Mouse (Mus musculus) liver, embryonic 14.5 days (tissue): ENCODE measurements around the gene Vtn. TPM values are rescaled to one million over a fixed set of nuclear protein-coding genes. Genes with fewer than 3 reads are reported as not detected.

Experiments used
- ATAC-seq: fragments of 200-750 bp; cut with Nextera tagmentation; 2 replicates; pipeline ENCODE4 v1.8.0; 2017; ENCODE audit warnings: moderate number of reproducible peaks, mild to moderate bottlenecking, moderate library complexity; ENCODE audit not compliant: insufficient read depth
- DNase-seq, 3 experiments: peaks; one replicate each; pipeline ENCODE4 v3.0.0-alpha.2; 2012 to 2013; ENCODE audit warnings: low read depth in 3 of 3, low spot score in 3 of 3
- H3K27ac ChIP-seq: fragments of 300-500 bp; sonication (generic); 2 replicates; pipeline ENCODE4 v1.5.1; 2014; ENCODE audit warnings: moderate library complexity, mild to moderate bottlenecking, control low read depth, inconsistent platforms
- H3K27me3 ChIP-seq: fragments of 300-500 bp; sonication (generic); 2 replicates; pipeline ENCODE4 v1.6.1; 2014; ENCODE audit warnings: mild to moderate bottlenecking, low read length, moderate library complexity; ENCODE audit not compliant: control insufficient read depth, insufficient read depth
- H3K36me3 ChIP-seq: fragments of 300-500 bp; sonication (generic); replicated peaks from 2 replicates; pipeline ENCODE4 v1.6.1; 2014; ENCODE audit warnings: low read depth; ENCODE audit not compliant: control insufficient read depth, insufficient read depth
- H3K4me1 ChIP-seq, 2 experiments: fragments of 200-500 bp in 1 of 2; fragments of 300-500 bp in 1 of 2; sonication (generic) in 1 of 2; replicated peaks; 2 replicates each; pipeline ENCODE4 v1.6.1; 2012 to 2014; ENCODE audit warnings: antibody characterized with exemption in 1 of 2, inconsistent platforms in 1 of 2, low read length in 1 of 2; ENCODE audit not compliant: control insufficient read depth in 2 of 2, insufficient read depth in 2 of 2
- H3K4me2 ChIP-seq: fragments of 300-500 bp; sonication (generic); 2 replicates; pipeline ENCODE4 v1.6.1; 2014; ENCODE audit warnings: low read depth, mild to moderate bottlenecking, control low read depth, moderate library complexity
- H3K4me3 ChIP-seq, 2 experiments: fragments of 200-500 bp in 1 of 2; fragments of 300-500 bp in 1 of 2; sonication (generic) in 1 of 2; 2 replicates each; pipeline ENCODE4 v1.5.1; 2012 to 2014; ENCODE audit warnings: low read depth in 2 of 2, low read length in 2 of 2, mild to moderate bottlenecking in 2 of 2, control low read depth in 1 of 2, inconsistent platforms in 1 of 2, moderate library complexity in 1 of 2; ENCODE audit not compliant: insufficient read depth in 1 of 2
- H3K9ac ChIP-seq: fragments of 300-500 bp; sonication (generic); replicated peaks from 2 replicates; pipeline ENCODE4 v1.6.1; 2014; ENCODE audit warnings: mild to moderate bottlenecking, control low read depth, moderate library complexity
- H3K9me3 ChIP-seq: fragments of 300-500 bp; sonication (generic); 2 replicates; pipeline ENCODE4 v1.6.1; 2016; ENCODE audit warnings: low read length, mixed read lengths; ENCODE audit not compliant: control insufficient read depth
- CTCF ChIP-seq: IDR thresholded peaks from 2 replicates; pipeline ENCODE4 v1.5.1; 2016; ENCODE audit warnings: antibody characterized with exemption, low read depth, control low read depth
- EP300 ChIP-seq: IDR thresholded peaks from 2 replicates; pipeline ENCODE4 v1.6.1; 2016; ENCODE audit warnings: antibody characterized with exemption, low read depth
- WGBS: fragments of 180-500 bp; shearing (Covaris S2); extraction: QIAGEN DNeasy Blood & Tissue Kit; methylation state at CpG from one replicate; pipeline ENCODE4 v1.1.7; 2014; ENCODE audit not compliant: insufficient replicate concordance; 5-methylcytosine and 5-hydroxymethylcytosine counted together
- polyA plus RNA-seq, 2 experiments: library from polyadenylated mRNA; depleted of rRNA in 1 of 2; stranded (reverse) in 1 of 2; unstranded in 1 of 2; fragments of >200 nt; fragmentation: Nextera tagmentation in 1 of 2; extraction: Ambion mirVana in 1 of 2; gene quantifications; 2 replicates each; pipeline versions ENCODE4 v1.2.1 to v1.2.3; 2012 to 2014

Vtn gene
- polyA plus RNA-seq, 2 experiments, result 353 to 403 TPM

DNA sequence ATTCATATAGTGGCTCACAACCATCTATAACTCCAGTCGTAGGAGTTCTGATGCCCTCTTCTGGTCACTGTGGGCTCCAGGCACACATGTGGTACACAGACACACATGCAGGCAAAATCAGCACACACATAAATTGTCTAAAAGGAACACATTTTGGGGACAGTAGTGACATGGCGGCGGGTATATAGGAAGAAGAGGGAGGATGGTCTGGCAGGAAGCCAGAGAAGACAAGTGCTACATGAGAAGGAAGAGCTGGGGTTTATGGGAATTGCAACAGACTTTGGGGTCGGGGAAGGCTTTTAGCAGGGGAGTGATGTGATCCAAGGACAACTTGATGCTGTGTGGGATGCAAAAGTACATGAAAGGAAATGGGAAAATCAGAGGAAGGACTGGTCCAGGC, 35.6 kb downstream of the Vtn start:
- H3K9me3 ChIP-seq, result no peaks in the 10 kb centered on the region
- TF ChIP-seq EP300, result no peak
- 64% methylated on average over 4 of the region's 4 CpGs for WGBS
- ATAC-seq, result no peak
- H3K4me1 ChIP-seq, result peaks cover 13 to 18% of the 10 kb centered on the region in 2 experiments
- no peak overlapping the region for H3K9ac ChIP-seq
- H3K27me3 ChIP-seq, result no peaks in the 10 kb centered on the region
- peaks cover 8% of the 10 kb centered on the region for H3K36me3 ChIP-seq
- DNase-seq, result no peak
- H3K4me2 ChIP-seq, result peak overlapping the region; percentile 97
- H3K4me3 ChIP-seq, result no peak overlapping the region
- H3K27ac ChIP-seq, result no peak overlapping the region

DNA sequence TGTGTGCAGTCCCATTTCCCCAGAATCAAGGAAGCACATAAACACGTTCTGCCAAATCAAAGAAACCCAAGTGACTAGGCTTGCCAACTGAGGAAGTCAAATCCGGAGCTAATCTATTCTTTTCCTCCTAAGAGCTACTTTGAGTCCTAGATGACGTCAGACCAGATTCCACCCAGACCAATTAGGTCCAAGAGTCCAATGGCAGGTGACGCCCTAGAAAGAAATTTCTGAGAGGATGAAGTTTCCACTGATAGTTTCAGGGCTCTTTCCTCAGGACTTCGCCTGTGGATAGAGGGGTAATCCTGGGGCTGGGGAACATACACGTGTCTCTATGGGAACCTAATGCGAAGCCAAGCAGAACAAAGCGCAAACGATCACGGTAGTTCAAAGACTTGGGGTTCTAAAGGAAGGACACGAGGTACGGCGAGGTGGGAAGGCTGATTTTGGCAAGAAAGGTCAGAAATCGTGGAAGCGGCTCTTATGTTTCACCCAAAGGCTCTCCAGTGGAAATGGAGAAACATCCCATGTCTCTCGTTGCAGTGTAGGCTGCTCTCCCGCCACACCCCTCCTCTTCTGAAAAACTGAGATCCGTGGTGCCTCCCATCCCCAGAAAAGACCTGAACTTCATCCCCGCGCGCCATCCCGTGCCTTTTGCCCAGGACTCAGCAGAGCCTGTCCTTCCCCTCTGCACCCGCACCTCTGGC, 36.6 kb downstream of the Vtn start:
- Histone ChIP-seq H3K36me3 (peaks cover 18% of the 10 kb centered on the region), H3K9ac (peak overlapping the region; percentile 68), H3K9me3 (no peaks in the 10 kb centered on the region), H3K27ac (peak overlapping the region; percentile 69), H3K4me1 (peaks cover 13 to 18% of the 10 kb centered on the region in 2 experiments), H3K4me2 (peak overlapping the region; percentile 97), H3K27me3 (no peaks in the 10 kb centered on the region), H3K4me3 (peak overlapping the region; percentile 60 to 78)
- WGBS, result 2% methylated on average over 23 of the region's 23 CpGs
- TF ChIP-seq CTCF (no peak), EP300 (no peak)
- no peak for ATAC-seq
- DNase-seq, result peak in 1 of 3 experiments; percentile 52

DNA sequence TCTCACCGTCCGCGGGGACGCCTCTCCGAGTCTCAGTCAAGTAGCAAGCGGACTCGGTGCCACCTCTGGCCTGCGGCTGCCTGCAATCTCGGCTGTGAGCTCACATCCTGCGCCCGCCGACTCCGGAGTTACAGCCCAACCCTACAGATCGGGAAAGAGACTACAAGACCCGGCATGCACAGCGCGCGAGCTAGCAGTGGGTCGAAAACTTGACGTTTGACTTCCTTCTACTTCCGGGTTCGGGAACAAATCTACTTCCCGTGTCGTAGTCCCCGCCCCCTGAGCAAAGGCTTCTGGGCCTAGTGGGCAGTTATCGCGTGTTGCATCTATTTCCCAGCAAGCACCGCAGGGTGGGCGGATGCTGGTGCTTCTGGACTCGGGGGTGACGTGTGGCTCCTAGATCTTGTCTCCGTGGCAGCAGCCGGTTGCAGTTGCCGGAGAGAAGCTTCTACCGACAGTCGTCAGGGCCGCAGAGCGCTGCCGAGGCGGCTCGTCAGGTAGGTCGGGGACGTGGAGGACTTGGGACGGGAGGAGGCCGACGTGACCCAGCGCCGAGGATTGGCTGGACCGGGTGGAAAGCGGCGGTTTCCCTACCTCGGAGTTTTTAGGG, 37.3 kb downstream of the Vtn start, which contains the start of the genes Tnfaip1 and Ift20:
TSS of gene Tnfaip1 (minus strand) at position 253 of the 610 bp plus-strand sequence.
TSS of gene Ift20 (plus strand) at position 282 of the 610 bp plus-strand sequence.
- H3K27ac ChIP-seq, result peak within 1 kb of the TSS; percentile 69
- H3K4me3 ChIP-seq, result peak within 1 kb of the TSS; percentile 72 to 78
- TF ChIP-seq EP300 (no peak), CTCF (no peak)
- H3K9ac ChIP-seq, result peak within 1 kb of the TSS; percentile 80
- peaks cover 13 to 18% of the 10 kb centered on the region in 2 experiments for H3K4me1 ChIP-seq
- no peaks in the 10 kb centered on the region for H3K27me3 ChIP-seq
- H3K4me2 ChIP-seq, result peak within 1 kb of the TSS; percentile 97
- peaks cover 23% of the 10 kb centered on the region for H3K36me3 ChIP-seq
- under 1% methylated on average over 52 of the region's 52 CpGs for WGBS
- ATAC-seq, result peak; percentile 95
- no peaks in the 10 kb centered on the region for H3K9me3 ChIP-seq
- DNase-seq, result peak; percentile 99 to 100 (median 99)

DNA sequence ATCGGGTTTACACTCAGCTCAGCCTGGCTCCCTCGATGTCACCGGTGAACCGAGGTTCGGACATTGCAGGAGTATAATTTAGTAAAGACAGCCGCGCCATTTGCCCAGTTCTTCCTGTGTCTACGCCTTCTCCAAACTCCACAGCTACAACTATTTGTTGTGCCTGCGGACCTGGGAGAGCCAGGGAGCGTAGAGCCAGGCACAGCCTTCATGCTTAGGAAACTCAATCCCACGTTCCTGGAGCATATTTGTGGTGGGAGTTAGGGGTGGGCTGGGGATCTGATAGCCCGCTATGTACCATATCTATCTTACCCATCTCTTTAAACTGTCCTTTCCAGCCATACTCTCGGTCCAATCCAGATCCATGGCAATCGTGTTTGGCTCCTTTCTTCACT, 37.8 kb downstream of the Vtn start:
- Histone ChIP-seq H3K27me3 (no peaks in the 10 kb centered on the region), H3K9me3 (no peaks in the 10 kb centered on the region), H3K4me1 (peaks cover 13 to 18% of the 10 kb centered on the region in 2 experiments), H3K4me3 (peak overlapping the region; percentile 72 to 78), H3K36me3 (peaks cover 26% of the 10 kb centered on the region), H3K27ac (peak overlapping the region; percentile 48), H3K9ac (peak overlapping the region; percentile 80), H3K4me2 (peak overlapping the region; percentile 97)
- WGBS, result 2% methylated on average over 14 of the region's 14 CpGs
- TF ChIP-seq CTCF (no peak), EP300 (no peak)
- DNase-seq, result no peak
- no peak for ATAC-seq

DNA sequence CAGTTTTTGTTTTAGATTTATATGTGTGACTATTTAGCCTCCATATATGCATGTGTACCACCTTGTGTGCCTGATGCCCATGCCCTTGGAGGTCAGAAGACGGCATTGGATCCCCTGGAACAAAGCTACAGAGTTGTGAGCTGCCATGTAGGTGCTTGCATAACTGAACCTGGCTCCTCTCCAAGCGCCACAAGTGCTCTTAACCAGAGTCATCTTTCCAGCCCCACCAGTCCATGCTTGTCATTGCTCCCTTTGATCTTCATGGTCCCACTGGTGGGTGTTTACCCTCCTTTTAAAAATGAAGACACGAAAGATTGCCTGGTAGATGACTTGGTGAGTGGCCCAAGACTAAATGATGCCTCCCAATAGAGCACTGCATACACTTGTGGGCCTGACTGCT, 41.5 kb downstream of the Vtn start:
- ATAC-seq (no peak), DNase-seq (no peak)
- TF ChIP-seq CTCF, result no peak
- TF ChIP-seq EP300, result no peak
- no peak overlapping the region for H3K4me2 ChIP-seq
- no peak overlapping the region for H3K27ac ChIP-seq
- H3K4me1 ChIP-seq, result peaks cover 8 to 15% of the 10 kb centered on the region in 2 experiments; a peak in 3 of 4 replicates
- peaks cover 32% of the 10 kb centered on the region for H3K36me3 ChIP-seq
- WGBS, result 72% methylated on average over 3 of the region's 3 CpGs
- H3K27me3 ChIP-seq, result no peaks in the 10 kb centered on the region
- H3K9me3 ChIP-seq, result no peaks in the 10 kb centered on the region
- H3K9ac ChIP-seq, result no peak overlapping the region
- no peak overlapping the region for H3K4me3 ChIP-seq
